Mouse (Mus musculus) skeletal muscle tissue, adult 2 months (tissue): ENCODE results near the gene Shb.

Source experiments
- DNase-seq: peaks from one replicate; pipeline ENCODE4 v3.0.0-alpha.2; 2012; ENCODE audit warnings: low read depth, low spot score

The Shb gene

GRCm38 (mm10) chr4:45532375-45532774, at the start of gene Shb:
Shb (minus strand) TSS chr4:45532470.
- DNase-seq, result peak; percentile 85

- no peak for DNase-seq
Measured at GRCm38 (mm10) chr4:45581095-45581494, 48.8 kb upstream of the Shb start.

DNA sequence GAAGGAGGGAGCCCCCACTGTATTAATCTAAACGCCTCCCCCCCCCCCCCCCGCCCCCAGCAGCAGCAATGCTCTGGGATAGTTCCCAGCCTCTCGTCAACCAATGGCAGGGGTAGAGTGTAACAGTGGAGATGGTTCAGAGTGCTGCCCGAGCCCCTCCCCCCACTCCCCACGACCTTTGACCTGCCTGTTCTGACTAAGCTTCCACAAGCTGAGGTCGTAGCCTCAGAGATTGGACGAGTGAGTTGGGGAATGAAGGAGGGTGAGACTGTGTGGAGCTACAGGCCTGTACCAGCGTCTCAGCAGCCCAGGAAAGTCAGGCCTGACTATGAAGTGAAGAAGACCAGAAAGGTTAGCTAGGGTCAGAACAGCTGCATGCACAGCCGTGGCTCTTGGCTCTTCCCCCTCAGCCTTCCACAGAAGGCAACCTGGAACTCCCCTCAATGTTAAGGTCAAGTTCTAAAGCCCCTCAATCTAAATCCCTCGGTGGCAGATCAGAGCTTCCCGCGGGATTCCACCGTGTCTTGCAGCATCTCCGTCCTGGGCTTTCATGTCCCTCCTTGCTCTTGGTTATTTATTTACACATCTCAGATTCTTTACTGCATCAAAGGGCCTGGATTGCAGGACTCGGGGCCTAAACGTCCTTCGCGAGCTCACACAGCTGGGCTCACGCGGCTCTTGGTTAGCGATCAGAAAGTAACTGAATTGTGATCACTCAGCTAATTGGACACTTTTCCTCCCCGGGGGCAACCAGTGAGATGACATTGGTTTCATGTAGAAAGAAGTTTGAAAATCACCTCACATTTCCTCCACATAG, 46.5 kb upstream of the Shb start:
- no peak for DNase-seq

DNA sequence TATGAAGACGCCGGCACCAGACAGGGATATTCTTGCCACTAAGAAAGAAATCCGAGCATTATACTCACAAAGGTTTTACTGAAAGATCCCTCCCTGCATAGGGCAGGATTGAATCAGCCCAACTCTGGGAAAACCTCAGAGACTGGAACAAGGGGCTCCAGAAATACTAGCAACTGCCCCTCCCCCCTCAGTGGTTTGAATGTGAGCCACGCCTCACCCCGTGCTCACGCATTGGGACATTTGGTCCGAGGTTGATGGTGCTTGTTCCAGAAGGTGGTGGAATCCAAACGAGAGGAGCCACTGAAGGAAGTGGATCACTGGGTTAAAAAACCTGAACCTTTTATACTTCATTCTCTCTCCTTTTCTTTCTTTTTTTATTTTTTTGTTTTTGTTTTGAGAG, 45.4 kb upstream of the Shb start:
- DNase-seq, result no peak

GRCm38 (mm10) chr4:45574614-45575169, 42.4 kb upstream of the Shb start:
- DNase-seq, result no peak

DNA sequence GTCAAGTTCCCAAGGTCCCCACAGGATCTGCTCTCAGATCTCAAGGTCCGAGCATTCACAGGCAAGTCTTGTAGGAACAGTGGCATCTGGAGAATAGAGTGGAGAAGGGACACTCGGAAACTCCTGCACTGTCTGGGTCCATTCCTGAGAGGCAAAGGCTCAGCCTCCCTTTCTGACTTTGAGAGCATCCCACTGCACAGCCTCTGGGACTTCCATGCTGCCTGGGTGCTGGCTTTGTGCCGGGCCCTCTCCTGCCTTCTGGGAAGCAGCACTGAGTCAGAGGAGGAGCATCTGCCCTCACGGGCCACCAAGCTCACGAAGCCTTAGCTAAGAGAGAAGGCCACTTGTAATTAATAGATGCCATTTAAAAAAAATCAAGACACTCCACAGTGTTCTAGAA, 37.3 kb upstream of the Shb start:
- no peak for DNase-seq

DNA sequence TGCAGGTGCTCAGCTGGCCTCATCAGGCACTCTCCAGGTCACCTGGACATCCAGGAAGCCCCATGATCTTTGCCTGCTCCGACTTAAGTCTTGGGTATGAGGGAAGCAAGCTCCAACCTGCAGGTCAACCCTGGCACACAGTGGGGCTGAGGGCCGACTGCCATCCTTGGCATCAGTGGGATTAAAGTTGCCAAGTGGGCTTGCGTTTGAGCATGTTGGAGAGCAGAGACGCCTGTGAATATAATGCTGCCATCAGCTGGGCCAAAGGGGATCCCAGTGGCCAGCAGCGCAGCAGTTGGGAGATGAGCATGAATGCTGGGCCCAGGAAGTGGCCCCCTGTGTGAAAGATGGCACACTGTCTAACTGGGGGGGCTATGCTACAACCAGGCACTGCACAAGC, 25.9 kb upstream of the Shb start:
- DNase-seq, result no peak

DNA sequence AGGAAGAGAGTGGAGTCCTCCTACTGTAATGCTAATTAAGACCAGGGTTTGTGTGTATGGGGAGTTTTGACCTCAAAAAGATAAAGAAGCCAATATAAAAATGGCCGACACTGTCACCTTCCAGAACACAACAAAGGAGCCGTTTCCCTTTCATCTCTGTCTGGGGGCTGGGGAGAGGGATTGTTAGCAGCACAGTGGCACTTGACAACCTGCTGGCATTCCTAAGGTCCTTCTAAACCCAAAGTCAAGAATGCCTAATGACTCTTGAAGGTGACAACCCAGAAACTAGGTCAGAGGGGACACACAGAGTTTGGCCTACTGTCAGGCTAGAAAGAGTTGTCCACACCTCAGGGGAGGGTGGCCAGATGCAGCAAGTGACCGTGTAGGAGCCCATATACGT, 20.3 kb upstream of the Shb start:
- no peak for DNase-seq

DNA sequence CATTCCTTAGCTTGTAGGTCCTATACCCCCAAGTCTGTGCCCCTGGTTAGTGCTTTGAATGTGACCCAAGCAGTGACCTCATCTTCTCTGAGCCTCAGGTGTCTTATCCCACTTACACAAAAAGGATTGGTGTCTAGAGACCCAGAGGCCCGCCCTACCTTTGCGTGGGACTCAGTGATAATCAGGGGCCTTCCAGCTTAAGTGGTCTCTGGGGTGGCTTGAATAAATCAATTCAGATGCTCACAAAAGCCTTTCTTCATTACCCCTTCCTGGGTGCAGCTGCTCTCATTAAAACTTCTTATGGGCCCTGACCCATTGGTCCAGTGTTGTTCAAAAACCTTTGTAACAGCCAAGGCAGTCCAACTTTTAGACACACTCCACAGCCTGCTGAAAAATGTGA, 18.7 kb upstream of the Shb start:
- no peak for DNase-seq

- no peak for DNase-seq
Measured at GRCm38 (mm10) chr4:45549514-45549913, 17.2 kb upstream of the Shb start.

- DNase-seq, result no peak
Measured at GRCm38 (mm10) chr4:45545851-45546250, 13.6 kb upstream of the Shb start.

DNA sequence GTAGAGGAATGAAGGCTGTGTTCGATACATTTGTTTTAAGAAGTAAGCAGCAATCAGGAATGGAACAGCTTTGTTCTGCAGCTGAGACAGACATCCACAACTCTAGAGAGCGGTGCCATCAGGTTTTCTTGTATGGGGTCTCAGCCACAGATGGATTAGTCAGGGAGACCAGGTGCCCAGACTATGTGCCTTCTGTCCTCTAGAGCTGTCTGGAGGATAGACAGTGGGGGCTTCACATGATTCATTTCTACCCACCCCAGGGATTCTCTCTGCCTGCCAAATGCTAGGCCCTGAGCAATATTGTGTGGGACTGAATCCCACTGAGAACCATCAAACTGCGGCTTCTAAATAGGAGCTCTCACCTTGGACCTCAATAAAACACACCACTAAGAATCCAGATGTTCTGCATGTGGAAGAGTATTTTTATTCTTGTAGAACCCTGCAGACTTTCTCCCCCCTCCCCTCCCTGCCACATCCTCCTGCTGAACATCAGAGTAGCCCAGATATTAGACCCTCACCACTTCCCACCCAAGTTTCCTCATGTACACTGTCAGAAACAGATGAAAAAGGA, 11.3 kb upstream of the Shb start:
- no peak for DNase-seq

DNA sequence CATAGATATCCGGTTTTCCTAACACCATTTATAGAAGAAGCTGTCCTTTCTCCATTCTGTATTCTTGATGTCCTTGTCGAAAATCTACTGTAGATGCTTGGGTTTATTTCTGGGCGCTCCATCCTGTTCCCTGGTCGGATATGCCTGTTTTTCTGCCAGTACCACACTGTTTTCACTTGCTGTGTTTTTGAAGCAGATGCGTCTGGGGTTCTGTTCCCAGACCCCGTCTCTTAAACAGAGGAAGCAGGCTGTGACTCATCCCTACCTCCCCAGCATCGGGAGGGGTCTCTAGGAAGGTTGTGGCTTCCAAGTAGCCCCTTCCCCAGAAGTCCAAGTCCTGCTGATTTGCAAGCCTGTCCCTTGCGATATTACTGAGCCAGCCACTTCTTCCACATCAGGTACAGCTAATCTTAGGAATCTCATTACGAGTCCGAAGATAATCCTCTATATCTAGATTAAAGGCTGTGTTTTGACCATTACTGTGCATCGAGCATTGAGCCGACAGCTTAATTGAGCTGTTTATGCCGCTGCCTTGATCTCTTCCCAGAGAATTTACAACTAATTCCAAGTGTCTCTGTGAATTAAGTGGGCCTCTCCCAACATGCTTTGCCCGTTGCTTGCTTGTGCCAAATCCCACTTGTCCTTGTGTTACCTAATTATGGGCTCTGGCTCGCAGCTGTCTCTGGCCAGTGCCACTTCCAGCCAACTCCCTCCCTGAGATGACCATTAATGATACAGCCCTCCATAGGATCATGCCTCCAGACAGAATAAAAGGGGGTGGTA, 8.1 kb upstream of the Shb start:
- no peak for DNase-seq

DNA sequence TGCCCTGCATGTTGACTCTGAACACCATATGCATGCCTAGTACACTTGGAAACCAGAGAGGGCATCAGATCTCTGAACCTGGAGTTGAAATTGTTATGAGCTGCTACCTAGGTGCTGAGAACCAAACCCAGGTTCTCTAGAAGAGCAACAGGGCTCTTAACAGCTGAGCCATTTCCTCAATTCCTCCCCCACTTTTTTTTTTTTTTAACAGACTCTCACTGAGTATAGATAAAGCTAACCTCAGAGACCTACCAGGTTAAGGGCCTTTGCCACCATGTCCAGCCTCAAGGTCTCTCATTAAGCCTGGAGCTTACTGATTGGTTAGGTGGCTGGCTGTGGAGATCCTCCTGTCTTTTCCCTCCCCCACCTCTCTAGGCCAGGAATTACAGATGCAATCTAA, 6.9 kb upstream of the Shb start:
- no peak for DNase-seq

GRCm38 (mm10) chr4:45533436-45533940, 1.2 kb upstream of the Shb start:
- DNase-seq, result no peak

DNA sequence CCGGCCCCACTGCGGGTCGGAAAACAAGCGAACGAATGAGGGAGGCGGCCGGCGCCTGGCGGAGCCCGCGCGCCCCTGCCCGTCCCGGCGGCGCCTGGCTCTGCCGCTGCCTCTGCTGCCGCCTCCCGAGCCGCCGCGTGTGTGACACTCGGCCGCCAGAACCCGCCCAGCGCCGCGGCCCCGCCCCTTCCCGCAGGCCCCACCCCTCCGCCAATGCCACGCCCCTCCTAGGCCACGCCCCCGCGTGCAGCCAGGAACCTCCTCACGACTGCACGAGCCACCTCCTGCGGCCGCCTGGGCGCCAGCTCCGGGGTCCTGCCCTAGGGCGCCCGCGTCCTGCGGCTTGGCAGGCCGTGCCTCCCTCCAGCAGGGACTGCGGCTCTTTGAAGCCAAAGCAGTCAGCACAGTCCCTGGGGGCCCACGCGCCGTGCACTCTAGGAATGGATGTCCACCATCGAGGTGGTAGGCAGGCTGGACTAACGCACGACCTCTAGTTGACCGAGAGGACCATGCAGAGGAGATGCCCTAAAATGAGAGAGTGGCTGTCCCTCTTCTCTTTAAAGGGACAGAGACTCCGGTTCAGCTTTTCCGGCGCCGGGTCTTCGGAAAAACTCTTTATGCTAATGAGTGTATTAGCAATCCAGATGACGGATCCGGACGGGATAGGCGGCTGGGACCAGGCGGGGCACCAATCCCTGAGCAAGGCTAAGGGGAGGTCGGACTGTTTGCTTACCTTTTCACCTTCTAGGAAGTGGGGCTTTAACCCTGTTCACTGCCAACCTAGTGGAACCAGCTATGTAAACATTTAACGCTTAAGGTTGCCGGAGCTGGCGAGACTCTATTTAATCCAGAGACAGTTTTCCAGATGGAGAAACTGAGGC, 1.4 kb downstream of the Shb start:
- peak; percentile 90 for DNase-seq

DNA sequence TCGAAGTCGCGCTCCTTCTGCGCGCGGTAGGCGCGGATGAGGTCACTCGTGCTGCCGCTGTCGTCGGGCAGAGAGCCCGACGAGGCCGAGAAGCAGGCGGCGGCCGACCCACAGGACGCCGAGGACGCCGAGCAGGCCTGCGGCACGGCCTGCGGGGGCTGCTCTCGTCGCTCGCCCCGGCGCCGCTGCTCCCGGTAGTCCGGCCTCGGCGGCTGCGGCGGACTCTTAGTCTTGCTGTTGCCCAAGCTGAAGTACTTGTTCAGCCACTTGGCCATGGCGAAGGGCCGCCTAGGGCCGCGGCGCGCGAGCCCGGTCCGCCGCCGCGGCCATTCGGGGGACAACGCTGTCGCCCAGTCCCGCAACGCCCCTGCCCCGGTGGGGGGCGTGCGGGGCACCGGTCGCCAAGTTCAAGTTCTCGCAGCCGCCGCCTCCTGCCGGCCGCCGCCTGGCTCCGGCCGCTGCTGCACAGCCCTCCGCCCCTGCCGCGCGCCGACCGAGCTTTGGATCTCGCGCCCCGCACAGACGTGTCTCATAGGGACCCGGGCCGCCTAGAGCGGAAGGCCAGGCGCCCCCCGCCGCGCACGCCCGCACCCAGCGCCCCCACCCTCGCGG, 2.2 kb downstream of the Shb start:
- DNase-seq, result peak; percentile 47

DNA sequence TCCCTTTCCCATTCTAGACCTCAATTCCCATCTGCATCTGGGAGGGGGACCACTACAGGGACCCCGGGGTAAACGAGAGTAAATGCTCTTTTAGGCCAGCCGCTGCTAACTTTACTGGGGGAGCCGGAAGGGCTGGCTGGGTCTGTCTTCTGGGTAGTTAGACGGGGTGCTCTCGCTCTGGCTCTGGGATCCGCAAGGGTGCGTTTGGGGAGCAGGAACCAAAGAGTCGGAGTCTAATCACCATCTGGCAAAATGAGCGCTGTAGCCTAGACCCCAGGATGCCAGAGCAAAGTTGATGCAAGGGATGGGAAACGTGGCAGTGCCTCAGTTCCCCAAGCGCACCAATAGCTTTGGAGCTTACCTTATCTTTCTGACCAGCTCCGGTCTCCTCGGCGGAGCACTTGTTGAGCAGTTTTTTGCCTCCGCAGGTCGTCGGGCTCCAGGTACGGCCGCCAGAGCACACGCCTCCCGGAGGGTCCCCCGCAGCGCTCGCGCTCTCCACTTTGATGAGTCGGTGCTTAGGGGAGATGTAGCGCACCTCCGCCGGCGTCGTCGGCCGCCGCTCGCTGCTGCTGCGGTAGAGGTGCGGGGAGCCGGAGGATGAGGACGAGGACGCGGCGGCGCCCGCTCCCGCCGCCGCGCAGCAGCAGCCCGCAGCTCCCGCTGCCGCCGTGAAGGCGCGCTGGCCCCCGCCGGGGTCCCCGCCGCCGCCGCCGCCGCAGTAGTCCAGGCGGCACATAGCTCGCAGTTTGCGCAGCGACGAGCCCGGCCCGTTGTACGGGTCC, 2.9 kb downstream of the Shb start:
- DNase-seq, result no peak

DNA sequence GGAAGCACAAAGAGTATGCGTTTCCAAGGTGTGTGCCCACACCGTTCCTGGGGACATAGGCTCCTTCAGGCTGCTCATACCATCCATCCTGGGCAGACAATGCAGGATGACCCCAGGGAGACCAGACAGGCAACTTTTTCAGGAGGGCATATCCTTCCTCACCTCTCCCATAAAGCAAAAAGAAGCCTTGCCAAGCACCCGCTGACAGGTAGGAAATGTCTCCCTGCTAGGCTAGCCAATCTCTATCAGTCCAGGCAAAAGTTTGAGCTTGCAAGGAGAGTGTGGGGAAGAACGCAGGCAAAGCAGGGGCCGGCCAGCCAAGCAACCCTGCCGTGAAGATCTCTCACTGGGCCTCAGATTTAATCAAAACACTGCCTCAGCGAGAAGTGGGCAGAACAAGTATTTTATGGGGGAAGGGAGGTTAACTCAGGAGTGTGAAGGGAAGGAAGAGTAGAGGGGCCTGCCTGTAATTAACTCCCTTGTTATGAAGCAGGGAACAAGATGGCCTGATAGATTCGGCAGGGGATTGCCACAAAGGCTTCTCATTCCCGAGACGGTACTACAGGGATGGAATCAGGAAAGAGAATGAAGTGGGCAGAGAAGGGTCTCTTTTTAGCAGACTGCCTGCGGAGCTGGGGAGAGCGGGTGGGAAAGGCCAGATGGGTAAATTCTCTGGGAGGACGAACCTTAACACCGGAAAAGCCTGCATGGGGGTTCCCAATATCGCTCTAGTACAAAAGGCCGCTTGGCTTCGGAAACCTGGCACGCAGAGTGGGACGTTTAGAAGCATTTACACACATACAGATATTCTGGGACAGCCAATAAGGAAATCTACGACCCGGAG, 3.7 kb downstream of the Shb start:
- DNase-seq, result no peak
